Mouse (Mus musculus): Measurements from ENCODE around the gene Acp2.

DNA sequence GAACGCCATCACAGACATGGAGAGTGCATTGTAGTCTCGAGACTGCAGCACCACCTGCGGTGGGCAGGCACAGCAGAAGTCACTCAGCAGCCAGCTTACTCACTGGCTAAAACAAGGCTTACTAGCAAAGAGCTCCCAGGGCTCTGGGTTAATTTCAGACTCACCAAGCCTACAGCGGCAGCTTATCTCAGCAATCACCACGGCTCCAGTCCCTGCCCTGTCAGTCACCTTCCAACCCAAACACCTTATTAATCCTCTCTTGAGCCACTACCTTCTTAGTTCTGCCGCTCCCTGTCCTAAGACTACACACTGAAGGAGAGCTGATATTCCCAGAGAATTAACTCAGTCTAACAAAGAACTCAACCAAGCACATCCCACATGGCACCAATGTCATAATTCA lies 26.5 kb upstream of the Acp2 start:
- TF ChIP-seq POLR2A (IDR thresholded peaks at IDR 0.05; ENCODE audit: insufficient read length, low read depth): no peak
- TF ChIP-seq SRF (IDR thresholded peaks at IDR 0.05; ENCODE audit: control insufficient read depth, insufficient read length, low read depth): no peak
- no peak for TF ChIP-seq REST (IDR thresholded peaks at IDR 0.05; ENCODE audit: insufficient read depth, insufficient read length)
- TF ChIP-seq USF1 (IDR thresholded peaks at IDR 0.05; ENCODE audit: low read depth): no peak
- TF ChIP-seq TCF12 (IDR thresholded peaks at IDR 0.05; ENCODE audit: insufficient read depth, poor library complexity, severe bottlenecking): no peak
- no peak for TF ChIP-seq MYOG (IDR thresholded peaks at IDR 0.05; ENCODE audit: control insufficient read depth in 1 of 3, insufficient read depth in 1 of 3, insufficient read length in 2 of 3, low read depth in 2 of 3)
- no peak for TF ChIP-seq E2F4 (IDR thresholded peaks at IDR 0.05; ENCODE audit: insufficient read depth)
- no peak for TF ChIP-seq MYOD1 (IDR thresholded peaks at IDR 0.05; ENCODE audit: control insufficient read depth in 1 of 3, insufficient read length in 2 of 3, low read depth in 2 of 3)
- TF ChIP-seq CEBPB (IDR thresholded peaks at IDR 0.05; ENCODE audit: insufficient read depth, poor library complexity, severe bottlenecking): no peak
